Mouse (Mus musculus): ENCODE measurements around the gene Krt71.

Gene Krt71

GRCm38 (mm10) chr15:101688161-101688560 lies 54.7 kb downstream of the Krt71 start:
- no peak for DNase-seq (ENCODE audit: extremely low spot score, low spot score)

All from neural tube, embryonic 10.5 days (tissue).